Mouse (Mus musculus): ENCODE measurements around the gene Cdc6.
"Not testable (repeated sequence)": the region's sequence is repeated elsewhere in the genome, so short reads cannot be mapped to it uniquely, and the experiment has no call there.

The Cdc6 gene

DNA sequence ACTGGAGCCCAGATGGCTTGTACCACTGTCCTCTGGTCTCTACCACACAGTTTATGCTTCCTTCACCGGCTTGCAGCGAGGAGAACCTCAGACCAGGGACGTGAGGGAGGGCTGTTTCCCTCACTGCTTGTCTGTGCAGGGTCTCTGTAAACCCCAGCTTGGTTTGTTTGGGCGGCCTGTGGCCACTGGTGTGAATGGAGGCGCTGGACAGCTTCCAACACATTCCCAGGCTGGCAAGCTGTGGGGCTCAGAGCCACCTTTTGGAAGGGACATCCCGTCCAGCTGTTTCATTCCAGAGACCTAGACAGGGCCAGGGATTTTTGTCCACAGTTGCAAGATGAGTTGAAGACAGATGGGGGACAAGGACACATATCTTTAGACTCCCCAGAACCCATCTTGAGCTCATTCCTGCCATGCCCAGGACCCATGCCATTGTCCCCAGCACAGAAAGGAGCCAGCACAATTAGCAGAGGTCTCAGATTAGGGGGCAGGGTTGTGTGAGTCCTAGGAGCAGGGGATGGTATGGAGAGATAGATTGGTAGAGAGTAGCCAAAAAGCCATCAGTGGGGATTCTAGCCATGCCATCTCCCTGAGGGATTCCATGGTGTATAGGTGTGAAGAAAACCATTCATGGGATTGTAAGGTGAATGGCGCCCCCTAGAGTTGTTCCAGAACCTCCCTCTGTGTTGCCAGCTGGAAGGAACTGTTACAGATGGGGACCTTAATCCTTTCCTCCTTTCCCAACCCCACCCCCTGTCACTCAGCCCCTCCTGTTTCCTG lies 24.1 kb downstream of the Cdc6 start:
- peak; percentile 71 for DNase-seq (ENCODE audit: low read depth, low spot score)

DNA sequence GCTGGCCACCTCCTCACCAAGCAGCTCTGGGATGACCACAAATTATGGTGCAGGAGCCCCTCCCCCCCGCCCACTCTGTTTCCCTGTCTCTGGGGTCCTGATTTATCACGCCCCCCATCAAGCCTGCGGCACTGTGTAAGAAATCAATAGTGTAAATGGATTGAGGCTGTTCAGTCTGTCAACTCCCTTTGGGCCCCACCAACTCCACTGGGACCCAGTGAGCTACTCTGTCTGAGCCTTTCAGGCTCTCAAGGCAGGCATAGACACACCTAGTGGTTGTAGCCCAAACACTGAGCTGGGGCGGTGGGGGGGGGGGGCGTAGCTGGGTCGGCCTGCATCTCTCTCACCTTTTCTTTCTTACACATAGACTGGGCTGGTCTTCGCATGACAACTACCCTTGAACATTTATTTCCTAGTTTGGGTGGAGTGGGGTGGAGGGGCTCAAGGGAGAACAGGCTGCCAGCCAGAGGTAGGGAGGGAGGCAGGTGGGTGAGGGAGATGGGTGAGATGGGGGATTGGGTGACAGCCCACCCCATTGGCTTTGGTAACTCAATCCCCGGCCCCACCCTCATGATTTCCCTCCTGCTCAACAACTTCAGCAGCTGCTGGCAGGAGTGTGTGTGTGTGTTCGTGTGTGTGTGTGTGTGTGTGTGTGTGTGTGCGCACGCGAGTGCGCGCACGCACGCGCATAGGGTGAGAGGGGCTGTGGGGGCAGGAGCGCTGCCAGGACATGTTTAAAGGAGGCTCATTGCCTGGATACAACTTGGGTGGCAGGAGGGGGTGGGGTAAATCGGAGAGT lies 24.9 kb downstream of the Cdc6 start:
- DNase-seq (ENCODE audit: low read depth, low spot score), result peak; percentile 64

DNA sequence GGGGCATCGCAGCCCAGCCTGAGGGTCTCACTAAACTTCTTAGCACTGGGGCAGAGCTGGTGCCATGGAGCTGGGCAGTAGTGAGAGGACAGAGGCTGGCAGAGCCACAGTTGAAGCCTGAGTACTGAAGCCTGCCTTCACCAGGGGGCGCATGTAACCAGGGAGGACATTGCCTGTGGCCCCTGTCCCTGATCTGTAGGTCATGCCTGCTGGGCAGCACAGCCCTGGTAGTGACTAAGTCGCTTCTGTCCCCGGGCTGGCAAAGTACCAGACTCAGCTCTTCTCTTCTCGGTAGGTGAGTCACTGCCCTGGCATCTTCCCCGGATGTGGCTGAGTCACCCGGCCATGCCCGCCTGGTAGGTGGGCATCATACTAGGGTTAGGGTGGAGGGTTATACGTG lies 25.6 kb downstream of the Cdc6 start:
- DNase-seq (ENCODE audit: low read depth, low spot score), result peak; percentile 94

DNA sequence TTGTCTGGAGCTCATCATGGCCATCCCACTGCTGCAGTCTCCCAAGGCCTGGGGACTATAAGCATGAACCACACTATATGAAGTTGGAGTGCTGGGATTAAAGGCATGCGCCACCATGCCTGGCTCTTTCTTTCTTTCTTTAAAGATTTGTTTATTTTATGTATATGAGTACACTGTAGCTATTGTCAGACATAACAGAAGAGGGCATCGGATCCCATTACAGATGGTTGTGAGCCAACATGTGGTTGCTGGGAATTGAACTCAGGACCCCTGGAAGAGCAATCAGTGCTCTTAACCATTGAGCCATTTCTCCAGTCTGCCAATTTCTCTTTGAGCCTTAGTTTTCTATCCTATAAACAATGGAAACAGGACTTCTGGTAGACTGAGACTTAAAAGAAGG lies 26.2 kb downstream of the Cdc6 start:
- DNase-seq (ENCODE audit: low read depth, low spot score), result not testable (repeated sequence)

DNA sequence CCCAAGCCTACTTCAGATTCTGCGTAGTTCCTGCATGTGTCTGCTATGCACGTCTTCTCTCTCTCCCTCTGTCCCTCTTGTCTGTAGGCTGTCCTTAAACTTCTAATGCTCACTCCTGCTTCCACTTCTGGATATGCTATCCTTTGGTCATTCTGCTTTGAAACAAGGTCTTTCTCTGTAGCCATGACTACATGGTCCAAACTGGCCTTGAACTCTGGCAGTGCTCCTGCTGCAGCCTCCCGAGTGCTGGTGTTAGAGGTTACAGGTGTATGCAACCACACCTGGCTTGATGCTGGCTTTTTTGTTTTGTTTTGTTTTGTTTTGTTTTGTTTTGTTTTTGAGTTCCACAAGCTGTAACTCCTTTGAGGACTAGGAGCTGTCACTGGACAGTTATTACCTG lies 26.8 kb downstream of the Cdc6 start:
- no peak for DNase-seq (ENCODE audit: low read depth, low spot score)

DNA sequence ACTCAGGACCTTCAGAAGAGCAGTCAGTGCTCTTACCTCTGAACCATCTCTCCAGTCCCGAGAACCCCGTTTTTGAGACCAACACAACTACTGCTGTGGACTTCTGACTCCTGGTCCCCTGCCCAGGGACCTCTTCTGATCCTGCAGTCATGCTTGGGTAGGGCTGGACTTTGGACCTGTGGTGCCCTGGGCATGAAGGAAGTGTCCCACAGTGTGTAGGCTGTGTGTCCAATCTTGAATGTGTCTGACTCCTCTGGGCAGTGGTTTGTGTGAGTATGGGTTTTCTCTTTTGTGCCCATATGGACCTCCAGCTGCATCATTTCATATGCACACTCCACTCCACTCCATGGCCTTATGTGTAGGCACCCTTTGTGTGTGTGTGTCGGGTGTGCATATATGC lies 27.5 kb downstream of the Cdc6 start:
- DNase-seq (ENCODE audit: low read depth, low spot score), result peak; percentile 19

DNA sequence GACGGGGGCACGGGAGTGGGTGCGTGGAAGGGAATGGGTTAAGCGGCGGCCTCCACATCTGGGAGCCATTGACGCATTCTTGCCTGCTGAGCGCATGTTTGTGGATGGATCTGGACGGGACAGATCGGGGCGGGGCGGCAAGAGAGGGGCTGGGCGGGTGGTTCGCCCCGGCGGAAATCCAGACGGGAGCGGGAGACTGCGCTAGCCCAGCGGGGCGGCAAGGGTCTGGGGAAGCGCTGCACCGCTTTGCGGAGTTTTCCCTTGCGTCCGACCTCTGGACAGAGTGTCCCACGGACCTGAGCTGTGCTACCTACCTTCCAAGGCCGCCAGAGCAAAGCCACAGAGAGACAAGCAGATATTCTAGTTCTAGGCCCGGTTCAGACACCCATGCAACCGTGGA lies 28.6 kb downstream of the Cdc6 start:
- peak; percentile 92 for DNase-seq (ENCODE audit: low read depth, low spot score)

DNA sequence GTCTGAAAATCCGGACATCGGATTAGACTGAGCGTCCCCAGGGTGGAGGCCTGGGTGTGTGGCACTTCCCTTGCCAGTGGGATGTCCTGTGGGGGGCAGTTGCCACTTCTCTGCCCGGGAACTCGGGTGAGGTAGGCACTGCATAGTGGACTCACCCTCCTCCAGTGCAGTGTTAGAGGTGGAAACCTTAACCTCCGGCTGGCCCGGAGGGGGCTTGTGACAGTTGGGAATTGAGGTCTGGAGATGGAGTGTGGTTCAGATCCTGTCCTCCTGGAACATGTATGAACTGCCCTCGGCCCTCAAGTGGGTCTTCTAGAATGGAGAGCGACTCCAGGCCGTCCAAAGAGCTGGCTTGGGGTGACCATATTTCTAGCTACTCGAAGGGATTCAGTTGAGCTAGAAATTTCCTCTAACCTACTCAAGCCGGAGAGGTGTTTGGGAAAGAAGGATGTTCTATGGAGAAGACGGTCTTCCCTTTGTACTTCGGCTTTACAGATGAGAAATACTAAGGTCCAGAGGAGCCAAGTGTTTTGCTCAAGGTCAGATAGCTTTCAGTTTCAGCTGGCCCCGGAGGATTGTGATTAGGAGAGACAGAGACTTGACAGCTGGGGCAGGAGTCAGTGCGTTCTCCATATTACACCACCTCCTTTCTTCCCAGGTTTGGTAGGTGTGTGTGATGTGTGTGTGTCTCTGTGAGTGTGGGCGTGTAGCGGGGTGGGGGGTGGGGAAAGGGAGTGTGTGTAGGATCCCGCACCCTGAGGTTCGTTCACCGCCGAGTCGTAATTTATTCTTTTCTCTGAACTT lies 29.2 kb downstream of the Cdc6 start:
- peak; percentile 65 for DNase-seq (ENCODE audit: low read depth, low spot score)

DNA sequence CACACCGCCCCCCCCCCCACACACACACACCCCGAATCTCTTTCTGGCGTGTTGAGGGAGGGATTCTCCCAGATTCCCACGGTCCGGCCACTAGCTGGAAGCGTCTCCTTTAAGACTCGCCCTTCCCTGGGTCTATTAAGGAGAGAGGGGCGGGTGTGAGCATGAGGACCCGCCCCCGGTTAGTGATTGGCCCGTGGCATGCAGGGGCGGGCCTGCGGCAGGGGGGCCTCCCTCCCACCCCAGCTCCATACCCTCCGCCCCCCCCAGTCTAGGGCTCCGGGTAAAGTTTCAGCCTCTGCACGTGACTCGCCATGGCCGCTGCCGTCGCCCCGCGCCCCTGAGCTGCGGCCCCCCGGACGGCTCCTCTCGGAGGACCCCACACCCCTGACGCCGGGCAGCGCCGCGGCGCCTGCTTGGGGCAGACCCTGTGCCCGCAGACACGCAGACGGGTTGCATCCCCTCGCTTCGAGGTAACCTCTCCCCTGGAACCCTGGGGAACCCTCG lies 29.9 kb downstream of the Cdc6 start:
- DNase-seq (ENCODE audit: low read depth, low spot score), result peak; percentile 94

DNA sequence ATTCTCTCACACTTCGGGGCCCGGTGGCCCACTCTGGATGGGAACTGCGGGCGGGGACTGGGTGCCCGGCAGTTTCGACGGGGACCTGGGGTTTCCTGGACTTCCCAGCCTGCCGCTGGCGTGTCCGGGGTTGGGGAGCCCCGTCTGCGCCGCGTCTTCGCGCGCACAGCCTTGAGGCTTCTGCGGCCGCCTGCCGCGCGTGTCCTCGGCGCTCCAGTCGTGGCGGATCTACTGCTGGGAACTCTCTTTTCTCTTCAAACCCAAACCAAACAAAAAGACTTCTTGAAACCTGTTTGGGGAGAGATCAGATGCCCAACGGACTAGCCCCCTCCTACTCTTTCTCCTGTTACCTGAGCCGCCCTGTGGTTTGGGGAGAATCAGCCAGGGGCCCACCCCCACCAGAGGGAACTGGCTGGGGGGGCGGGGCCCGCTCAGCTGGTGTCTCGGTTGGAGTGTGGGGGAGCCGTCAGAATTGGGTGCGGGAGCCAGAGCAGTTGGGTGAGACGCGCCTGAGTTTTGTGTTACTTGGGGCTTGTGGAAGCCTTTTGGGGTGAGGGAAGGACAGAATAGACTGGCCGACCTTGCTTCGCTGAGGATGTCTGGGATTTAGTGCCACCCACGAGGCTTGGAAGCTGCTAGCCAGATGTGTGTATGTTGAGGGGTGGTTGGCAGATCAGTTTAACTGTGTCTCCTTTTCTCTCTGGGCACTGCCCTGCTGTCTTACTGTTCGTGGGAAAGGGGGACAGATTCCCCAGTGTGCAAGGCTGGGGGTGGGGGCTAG lies 30.5 kb downstream of the Cdc6 start:
- peak; percentile 66 for DNase-seq (ENCODE audit: low read depth, low spot score)

DNA sequence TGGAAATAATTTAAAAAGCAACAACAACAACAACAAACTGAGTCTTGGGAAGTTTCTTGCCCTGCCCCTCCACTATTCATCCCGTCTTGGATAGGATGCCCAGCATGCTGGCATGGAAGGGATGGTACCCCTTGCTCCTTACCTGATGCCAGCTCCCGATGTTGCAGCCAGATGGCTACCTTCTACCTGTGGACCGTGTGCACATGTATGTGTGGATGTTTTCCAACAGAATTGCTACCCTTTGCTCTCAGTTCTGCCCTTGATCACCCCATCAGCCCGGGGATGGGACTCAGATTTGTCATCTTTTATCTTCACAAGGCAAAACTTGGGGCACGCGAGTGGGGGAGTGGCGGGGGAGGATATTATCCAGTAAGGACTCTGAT lies 31.1 kb downstream of the Cdc6 start:
- no peak for DNase-seq (ENCODE audit: low read depth, low spot score)

DNA sequence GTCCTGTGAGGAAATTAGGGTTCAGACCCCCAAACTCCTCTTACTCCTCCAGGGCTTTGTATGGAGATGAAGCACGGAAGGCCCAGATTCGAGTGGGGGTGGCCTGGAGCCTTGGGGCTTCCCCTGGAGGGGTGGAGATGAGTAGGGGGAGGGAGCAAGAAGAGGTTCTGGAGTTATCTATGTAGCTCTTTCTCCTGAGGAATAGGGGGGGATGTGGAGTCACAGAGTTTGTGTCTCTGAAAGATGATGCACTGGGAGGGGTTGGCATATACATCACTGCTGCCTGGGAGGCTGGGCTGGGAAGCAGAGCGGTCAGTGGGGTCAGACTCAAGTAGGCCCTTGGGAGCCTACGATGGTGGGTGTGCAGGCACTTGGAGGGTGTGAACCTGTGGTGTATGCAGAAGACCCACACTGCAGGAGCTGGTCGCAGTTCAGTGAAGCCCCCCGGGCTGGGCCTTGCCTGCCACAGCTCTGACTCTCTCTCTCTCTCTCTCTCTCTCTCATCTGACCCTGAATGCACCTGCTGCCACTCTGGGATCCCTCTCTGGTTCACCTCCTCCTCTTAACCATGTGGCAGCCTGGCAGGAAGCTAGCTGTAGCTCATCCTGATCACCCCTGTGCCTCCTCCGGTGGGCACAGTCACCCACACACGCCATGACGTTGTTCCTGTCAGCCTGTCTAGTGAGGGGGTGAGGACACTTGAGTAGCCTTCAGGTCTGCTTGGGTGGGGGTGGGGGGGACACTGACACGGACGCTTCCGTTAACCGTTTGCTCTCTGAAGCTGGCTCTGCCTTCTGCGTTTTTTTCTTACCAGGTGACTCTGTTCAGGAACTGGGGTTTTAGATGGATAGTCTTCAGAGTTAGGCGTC lies 31.7 kb downstream of the Cdc6 start:
- DNase-seq (ENCODE audit: low read depth, low spot score), result peak; percentile 69

DNA sequence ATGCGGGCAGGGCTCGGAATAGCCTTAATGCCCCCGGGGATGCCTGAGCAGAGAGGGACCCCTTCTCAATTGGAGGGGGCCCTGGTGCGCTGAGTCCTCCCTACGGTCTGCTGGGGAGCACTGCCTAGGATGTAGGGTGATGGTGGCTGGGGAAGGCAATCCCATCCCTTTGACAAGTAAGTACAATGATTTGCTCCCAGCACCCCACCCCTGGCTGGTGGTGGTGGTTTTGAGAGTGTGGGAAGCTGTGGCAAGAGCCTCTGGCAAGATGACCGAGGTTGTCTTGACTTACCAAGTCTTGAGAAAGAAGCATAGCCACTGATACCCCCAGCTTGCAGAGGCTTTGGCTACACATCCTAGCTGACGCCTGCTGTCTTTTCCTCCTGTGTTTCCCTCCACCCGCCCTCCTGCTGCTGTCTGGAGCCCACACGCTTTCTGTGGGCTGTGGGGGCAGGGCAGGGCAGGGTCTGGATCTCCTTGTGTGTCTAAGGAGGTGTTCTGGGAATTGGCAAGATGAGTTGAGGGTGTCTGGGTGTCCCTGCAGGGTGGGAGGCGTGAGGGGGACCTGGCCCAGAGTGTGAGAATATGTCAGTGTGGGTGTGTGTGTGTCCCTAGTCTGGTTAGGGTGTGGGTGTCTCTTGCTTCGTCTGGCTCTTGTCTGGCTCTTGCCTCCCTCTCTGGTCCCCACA lies 32.5 kb downstream of the Cdc6 start:
- DNase-seq (ENCODE audit: low read depth, low spot score), result peak; percentile 56

DNA sequence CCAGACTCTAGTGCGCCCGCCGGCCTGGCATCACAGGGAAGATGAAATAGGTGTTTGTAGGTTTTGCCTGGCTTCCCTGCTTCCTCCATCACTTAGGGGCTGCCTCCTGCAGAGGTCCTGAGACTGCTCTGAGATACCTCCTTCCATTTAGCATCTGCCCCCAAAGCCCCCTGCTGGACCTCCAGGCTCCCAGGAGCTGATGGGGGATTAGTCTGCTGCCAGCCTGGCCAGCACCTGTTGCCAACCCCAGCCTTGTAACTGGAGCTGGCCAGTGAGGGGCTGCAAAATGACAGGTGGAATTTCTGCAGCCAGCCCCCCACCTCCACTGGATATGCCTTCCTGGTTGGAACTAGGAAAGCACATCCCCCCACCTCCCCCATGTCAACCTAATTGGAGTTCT lies 33.2 kb downstream of the Cdc6 start:
- no peak for DNase-seq (ENCODE audit: low read depth, low spot score)

DNA sequence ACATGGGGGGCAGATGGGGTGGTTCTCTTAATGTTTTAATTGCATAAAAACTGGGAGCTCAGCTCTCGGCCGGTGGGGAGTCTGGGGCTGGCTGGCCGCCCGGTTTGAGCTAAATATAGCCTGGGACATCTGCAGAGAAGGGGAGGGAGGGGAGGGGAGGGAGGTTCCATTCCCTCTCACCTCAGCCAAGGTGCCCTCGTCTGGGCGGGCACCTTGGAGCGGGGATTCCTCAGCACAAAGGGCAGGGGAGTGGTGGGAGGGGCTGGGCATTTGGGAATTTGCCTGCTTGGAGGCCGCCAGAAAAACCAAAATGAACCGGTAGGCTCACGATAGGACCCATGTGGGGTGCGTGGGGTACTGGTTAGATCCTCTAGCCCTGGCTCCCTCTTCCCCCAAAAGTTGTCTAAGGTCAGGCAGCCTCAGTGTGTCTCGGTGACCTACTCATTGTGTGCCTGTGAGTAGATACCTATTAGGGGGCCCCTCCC lies 33.8 kb downstream of the Cdc6 start:
- peak; percentile 67 for DNase-seq (ENCODE audit: low read depth, low spot score)

DNA sequence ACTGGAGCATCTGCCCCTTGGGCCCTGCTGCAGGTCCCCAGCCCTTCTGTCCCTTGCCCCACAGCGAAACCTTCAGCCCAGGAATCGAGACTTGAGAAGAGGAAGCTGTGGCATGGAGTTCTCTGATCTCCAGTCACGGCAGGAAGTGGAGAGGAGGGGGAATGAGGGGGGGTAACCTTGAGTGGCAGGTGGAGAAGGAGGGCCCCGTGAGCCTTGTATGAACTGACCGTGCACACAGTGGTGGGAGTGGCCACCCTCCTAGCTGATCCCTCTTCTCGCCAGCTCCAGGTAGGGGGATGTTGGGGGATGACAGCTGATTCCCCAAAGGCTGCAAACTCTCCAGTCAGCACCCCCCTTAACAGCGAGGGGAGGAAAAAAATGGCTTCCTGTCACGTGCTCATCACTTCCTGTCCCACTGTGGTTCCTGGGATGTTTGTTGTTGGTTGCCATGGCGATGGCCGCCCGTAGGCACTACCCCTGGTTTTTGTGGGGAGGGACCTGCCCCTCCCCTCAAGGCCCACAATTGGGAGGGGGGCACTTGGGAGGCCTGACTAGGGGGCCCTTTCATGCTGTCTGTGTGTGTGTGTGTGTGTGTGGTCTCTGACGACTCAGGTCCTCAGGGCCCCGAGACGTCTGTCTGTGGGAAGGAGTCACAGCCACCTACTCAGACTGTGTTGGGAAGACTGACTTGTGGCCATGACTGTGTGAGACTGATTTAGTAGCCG lies 34.4 kb downstream of the Cdc6 start:
- DNase-seq (ENCODE audit: low read depth, low spot score), result peak; percentile 96

DNA sequence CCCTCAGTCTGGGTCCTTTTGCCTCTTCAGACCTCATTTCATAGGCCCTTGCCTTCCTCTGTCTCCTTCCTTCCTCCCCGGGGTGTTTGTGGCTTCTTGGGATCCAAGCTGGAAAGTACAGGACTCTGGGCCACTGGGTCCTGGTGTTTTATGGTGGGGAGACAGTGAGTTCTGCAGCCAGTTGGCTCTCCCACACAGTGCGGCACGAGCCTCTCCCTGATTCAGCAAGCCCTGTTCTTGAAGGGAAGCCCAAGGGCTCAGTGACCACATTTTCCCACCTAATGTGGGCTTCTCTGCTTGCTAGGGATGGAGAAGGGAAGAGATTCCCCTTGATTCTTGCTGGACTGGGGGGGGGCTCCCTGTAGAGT lies 34.9 kb downstream of the Cdc6 start:
- peak; percentile 77 for DNase-seq (ENCODE audit: low read depth, low spot score)

DNA sequence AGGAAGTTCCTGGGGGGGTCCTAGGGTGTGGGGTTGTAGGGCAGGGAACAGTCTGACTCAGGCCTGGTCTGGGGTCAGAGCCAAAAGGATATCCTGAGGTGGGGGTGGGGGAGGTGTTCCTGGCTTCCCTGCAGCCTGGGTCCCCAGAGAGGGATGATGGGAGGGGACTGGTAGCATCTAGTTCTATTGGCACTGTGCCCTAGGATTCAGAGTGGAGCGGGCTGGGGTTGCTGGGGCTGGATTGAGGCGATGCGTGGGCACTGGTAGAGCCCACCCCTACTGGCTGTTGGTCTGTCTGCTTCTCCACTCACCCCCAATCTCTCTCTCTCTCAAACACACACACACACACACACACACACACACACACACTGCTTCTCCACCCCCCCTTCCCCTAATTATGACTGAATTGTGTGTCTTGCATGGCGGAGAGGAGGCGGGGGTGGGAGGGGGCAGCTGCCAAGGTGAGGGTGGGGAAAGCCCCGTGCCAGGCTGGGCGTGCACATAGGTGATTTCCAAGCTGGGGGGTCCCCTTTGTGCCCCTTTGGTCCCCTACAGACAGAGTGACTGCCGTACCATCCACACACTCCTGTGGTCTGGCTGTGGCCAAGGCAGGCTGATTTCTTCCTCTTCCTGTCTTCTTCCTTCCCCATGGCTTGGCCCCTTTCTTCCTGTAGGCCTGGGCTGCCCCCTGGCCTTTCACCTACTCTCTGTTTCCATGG lies 35.5 kb downstream of the Cdc6 start:
- peak; percentile 89 for DNase-seq (ENCODE audit: low read depth, low spot score)

Measured in 3T3-L1 (cell line).